Mouse (Mus musculus) megakaryocyte, embryonic 14.5 days (primary cell): ENCODE data around the gene Fign.

ENCODE experiments used
- FLI1 ChIP-seq: IDR thresholded peaks from 2 replicates; pipeline ENCODE4 v1.6.1; 2012; ENCODE audit warnings: low read length, inconsistent platforms, mixed read lengths
- GATA1 ChIP-seq: IDR thresholded peaks from 3 replicates; pipeline ENCODE4 v1.6.1; 2012; ENCODE audit warnings: mixed read lengths, low read length, inconsistent platforms, borderline replicate concordance

DNA sequence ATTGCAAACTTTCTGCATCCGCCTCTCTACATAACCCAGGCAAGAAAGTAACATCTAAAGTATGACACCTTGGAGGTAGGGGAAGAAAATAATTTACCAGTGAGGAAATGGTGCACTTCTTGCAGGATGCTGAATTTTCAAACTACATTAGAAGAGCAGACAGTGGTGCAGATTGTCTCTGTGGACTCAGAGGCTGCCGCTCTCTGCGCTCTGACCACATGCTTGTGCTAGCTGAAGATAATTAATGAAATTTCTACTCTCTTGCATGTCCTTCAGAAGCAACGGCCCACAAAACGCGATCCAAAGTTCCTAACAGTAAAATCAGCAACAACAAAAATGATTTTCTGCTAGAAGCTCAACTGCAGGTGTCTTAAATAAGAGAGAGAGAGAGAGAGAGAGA, 4.8 kb downstream of the Fign start:
- TF ChIP-seq GATA1 (no peak), FLI1 (no peak)
